Mouse (Mus musculus) left cerebral cortex, adult 2 months (tissue): Measurements from ENCODE around the gene Olfr9. TPM values are rescaled to one million over a fixed set of nuclear protein-coding genes. Genes with fewer than 3 reads are reported as not detected.

Experiments
- DNase-seq, 2 experiments: peaks; one replicate each; pipeline ENCODE4 v3.0.0; 2021 to 2022; ENCODE audit warnings: low spot score in 2 of 2, mixed read lengths in 1 of 2; ENCODE audit errors: extremely low spot score in 1 of 2
- H3K27ac ChIP-seq: fragments of 200-600 bp; 2 replicates; pipeline ENCODE4 v1.8.1; 2022
- H3K4me3 ChIP-seq: fragments of 200-600 bp; 2 replicates; pipeline ENCODE4 v1.8.1; 2022
- CTCF ChIP-seq: fragments of 200-600 bp; IDR thresholded peaks from 2 replicates; pipeline ENCODE4 v1.8.1; 2022; ENCODE audit warnings: antibody characterized with exemption, mild to moderate bottlenecking, moderate library complexity
- intact Hi-C: fragments of 180-260 bp; cut with DNase I; formaldehyde crosslinking; loops from one replicate; pipeline ENCODE4 v1.15.1; 2025
- total RNA-seq, 2 experiments: library from RNA; stranded (reverse); gene quantifications; 2 replicates each; pipeline ENCODE4 v1.2.3; 2021

Olfr9 gene
- total RNA-seq, 2 experiments from 2014 or later = not detected

GRCm38 (mm10) chr10:129014477-129014876 lies 25.2 kb downstream of the Olfr9 start:
- no peak for DNase-seq
- no peak for TF ChIP-seq CTCF
- H3K4me3 ChIP-seq = no peak overlapping the region
- intact Hi-C loops = no loop called here
- no peak overlapping the region for H3K27ac ChIP-seq

- intact Hi-C loops = no loop called here
- DNase-seq = no peak
- no peak overlapping the region for H3K27ac ChIP-seq
- no peak overlapping the region for H3K4me3 ChIP-seq
- TF ChIP-seq CTCF = peak; percentile 1; the same call in 1 of the 2 replicates
Measured at GRCm38 (mm10) chr10:129023319-129023718, 34.1 kb downstream of the Olfr9 start.

- peak; percentile 85 for TF ChIP-seq CTCF
- intact Hi-C loops = loop anchor here (1.0 kb wide), 1 partner anchor 1065 kb away; no protein-coding TSS in a partner anchor
- peak; percentile 35 to 39 for DNase-seq
- no peak overlapping the region for H3K4me3 ChIP-seq
- no peak overlapping the region for H3K27ac ChIP-seq
Measured at GRCm38 (mm10) chr10:129026018-129026662, 36.9 kb downstream of the Olfr9 start.

DNA sequence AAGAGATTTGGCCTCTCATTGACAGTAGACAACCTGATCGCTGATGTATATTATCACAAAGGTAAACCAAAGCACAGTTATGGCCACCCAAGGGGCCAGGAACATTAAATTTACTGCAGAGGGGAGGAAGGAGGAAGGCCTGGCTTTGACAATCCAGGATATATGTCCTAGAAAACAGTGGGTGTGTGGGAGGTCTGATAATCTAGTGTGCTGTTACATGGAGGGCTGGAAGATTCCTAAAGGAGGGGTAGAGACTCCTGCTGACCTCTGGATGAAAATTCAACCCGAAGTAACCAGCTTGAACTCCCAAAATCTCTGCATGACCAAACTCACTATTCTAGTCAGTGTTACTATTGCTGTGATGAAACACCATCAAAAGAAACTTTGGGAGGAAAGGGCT lies 39.1 kb downstream of the Olfr9 start:
- intact Hi-C loops = no loop called here
- TF ChIP-seq CTCF = no peak
- Histone ChIP-seq H3K27ac (no peak overlapping the region), H3K4me3 (no peak overlapping the region)
- no peak for DNase-seq

DNA sequence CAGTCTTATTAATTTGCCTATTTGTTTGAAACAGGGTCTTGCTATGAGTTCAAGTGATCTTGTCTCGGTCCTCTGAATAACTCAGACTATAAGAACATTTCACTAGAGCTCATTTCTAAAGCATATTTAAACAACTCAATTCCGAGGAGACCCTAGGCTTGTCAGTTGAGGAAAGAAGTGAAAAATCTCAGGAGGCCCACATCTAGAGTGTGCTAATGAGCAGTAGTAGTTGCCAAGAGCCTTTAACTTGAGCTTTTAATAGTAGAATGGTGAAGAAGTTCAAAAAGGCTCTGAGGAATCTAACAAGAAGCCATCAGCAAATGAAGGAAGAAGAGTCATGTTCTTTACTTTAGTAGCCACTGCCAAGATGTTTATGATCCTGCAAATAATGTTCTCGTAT lies 50.6 kb downstream of the Olfr9 start, which contains the start of gene Olfr764-ps1:
TSS of gene Olfr764-ps1 (minus strand) at position 101 of the 400 bp plus-strand sequence.
- H3K27ac ChIP-seq = no peak within 1 kb of the TSS
- intact Hi-C loops = no loop called here
- DNase-seq = no peak
- no peak for TF ChIP-seq CTCF
- no peak within 1 kb of the TSS for H3K4me3 ChIP-seq

Other genes starting within 250 kb of the Olfr9 start
- 1 to 10 TPM; 7.4 to 7.9 TPM for gene Dgka, start 244.6 kb upstream of the Olfr9 start, total RNA-seq
- 10 to 100 TPM; 27.1 to 27.8 TPM for gene Pym1, start 241.5 kb upstream of the Olfr9 start, total RNA-seq
- under 1 TPM; 0.48 to 0.63 TPM for gene Mmp19, start 198.5 kb upstream of the Olfr9 start, total RNA-seq
- gene Dnajc14, start 185.4 kb upstream of the Olfr9 start, total RNA-seq = 10 to 100 TPM; 62.3 TPM
- 10 to 100 TPM in 1 of 2 experiments, 1 to 10 TPM in 1; 7.9 to 10.3 TPM for gene Tmem198b, start 185.1 kb upstream of the Olfr9 start, total RNA-seq
- 10 to 100 TPM; 33.0 to 33.6 TPM for gene Sarnp, start 172.1 kb upstream of the Olfr9 start, total RNA-seq
- gene Ormdl2, start 167.8 kb upstream of the Olfr9 start, total RNA-seq = 1 to 10 TPM; 7.9 to 9.0 TPM
- gene Gdf11, start 97.7 kb upstream of the Olfr9 start, total RNA-seq = 10 to 100 TPM; 13.1 to 15.3 TPM
- 10 to 100 TPM; 63.7 to 73.3 TPM for gene Cd63, start 88.4 kb upstream of the Olfr9 start, total RNA-seq
- gene Rdh5, start 66.5 kb upstream of the Olfr9 start, total RNA-seq = 1 to 10 TPM; 6.5 to 7.4 TPM
- 10 to 100 TPM; 78.8 to 80.8 TPM for gene Bloc1s1, start 65.4 kb upstream of the Olfr9 start, total RNA-seq
- gene Itga7, start 55.6 kb upstream of the Olfr9 start, total RNA-seq = 10 to 100 TPM; 13.2 to 16.3 TPM
- gene Mettl7b, start 28.4 kb upstream of the Olfr9 start, total RNA-seq = not detected
- gene Olfr763, start 21.4 kb downstream of the Olfr9 start, total RNA-seq = not detected
- gene Olfr764-ps1, start 50.5 kb downstream of the Olfr9 start, total RNA-seq = not detected
- not detected for gene Olfr765, start 60.6 kb downstream of the Olfr9 start, total RNA-seq
- gene Olfr766-ps1, start 79.5 kb downstream of the Olfr9 start, total RNA-seq = not detected
- not detected for gene Olfr767, start 93.5 kb downstream of the Olfr9 start, total RNA-seq
- gene Olfr768, start 109.9 kb downstream of the Olfr9 start, total RNA-seq = not detected
- not detected for gene Olfr769, start 128.4 kb downstream of the Olfr9 start, total RNA-seq
- gene Olfr770, start 149.6 kb downstream of the Olfr9 start, total RNA-seq = not detected
- gene Olfr771, start 175.3 kb downstream of the Olfr9 start, total RNA-seq = not detected
- gene Olfr772, start 188.5 kb downstream of the Olfr9 start, total RNA-seq = not detected
- not detected for gene Olfr773, start 198.0 kb downstream of the Olfr9 start, total RNA-seq
- not detected for gene Olfr774, start 246.8 kb downstream of the Olfr9 start, total RNA-seq